In genomic region chr8:84687003-84687704, GRCm38 (mm10) we compare ENCODE assay signal across 8 mouse cellular contexts. TPM values are rescaled to one million over a fixed set of nuclear protein-coding genes. Genes with fewer than 3 reads are reported as not detected.
DNase-seq lines count a peak whose midpoint lies in the region; ATAC-seq and TF ChIP-seq lines count a peak whose summit lies in the region.

No protein-coding gene starts in this region.

- H3K4me2 ChIP-seq in CH12.LX (ENCODE audit: insufficient read depth, low read depth, poor library complexity, severe bottlenecking) = peak overlapping the region; percentile 80; the same call in 1 of the 2 replicates
- H3K4me2 ChIP-seq in embryonic facial prominence, embryonic 11.5 days (ENCODE audit: low read depth, low read length) = peak overlapping the region; percentile 79
- H3K4me2 ChIP-seq in intestine, embryonic 15.5 days (replicated peaks) = peak overlapping the region; percentile 81

- peak overlapping the region; percentile 92 for H3K4me3 ChIP-seq in erythroblast, embryonic 14.5 days (replicated peaks)
- H3K4me3 ChIP-seq in CH12.LX (replicated peaks in 1 of 3; ENCODE audit: low read depth in 2 of 3, low read length in 2 of 3, poor library complexity in 1 of 3) (peak overlapping the region; percentile 73 to 96 (median 94)), macrophage (ENCODE audit: inconsistent target) (peak overlapping the region; percentile 73)
- H3K4me3 ChIP-seq in embryonic facial prominence, embryonic 11.5 days (ENCODE audit: low read depth, low read length) = peak overlapping the region; percentile 100
- H3K4me3 ChIP-seq in intestine, embryonic 15.5 days (replicated peaks) = peak overlapping the region; percentile 100

- no peaks in the 10 kb centered on the region for H3K27me3 ChIP-seq in erythroblast, embryonic 14.5 days (ENCODE audit: control insufficient read depth)
- H3K27me3 ChIP-seq in CH12.LX (replicated peaks) = no peaks in the 10 kb centered on the region
- no peaks in the 10 kb centered on the region for H3K27me3 ChIP-seq in embryonic facial prominence, embryonic 11.5 days (ENCODE audit: control insufficient read depth, insufficient read depth, low read length)
- no peaks in the 10 kb centered on the region for H3K27me3 ChIP-seq in intestine, embryonic 15.5 days (replicated peaks)

- in situ Hi-C loops in CH12.LX (cut with MboI; ENCODE audit: low pct_ligation_motif_present, low pct_unique_long_range_greater_than_20kb, low sequenced_read_pairs) = no loop called here

- dilution Hi-C loops in CH12.LX (cut with MboI; ENCODE audit: extremely low pct_ligation_motif_present, extremely low pct_unique_long_range_greater_than_20kb, low sequenced_read_pairs) = no loop called here

- no peak for DNase-seq in CH12.LX (ENCODE audit: extremely low read depth)
- peak; percentile 72 for DNase-seq in embryonic facial prominence, embryonic 11.5 days (ENCODE audit: low spot score)
- DNase-seq in testis, postnatal 10 days (ENCODE audit: low spot score) = peak; percentile 78
- DNase-seq in spleen, postnatal 10 days (ENCODE audit: low spot score in 2 of 2) = no peak

- H3K4me1 ChIP-seq in erythroblast, embryonic 14.5 days (ENCODE audit: control insufficient read depth) = peaks cover 64% of the 10 kb centered on the region
- H3K4me1 ChIP-seq in CH12.LX (ENCODE audit: control insufficient read depth in 1 of 2, insufficient read depth in 2 of 2) = peaks cover 15 to 52% of the 10 kb centered on the region in 2 experiments
- peaks cover 3% of the 10 kb centered on the region for H3K4me1 ChIP-seq in embryonic facial prominence, embryonic 11.5 days (ENCODE audit: control insufficient read depth, insufficient read depth, low read length)
- H3K4me1 ChIP-seq in intestine, embryonic 15.5 days (replicated peaks) = peaks cover 31% of the 10 kb centered on the region

- H3K79me2 ChIP-seq in CH12.LX (replicated peaks; ENCODE audit: control insufficient read depth, extremely low read depth, insufficient read depth, poor library complexity, severe bottlenecking) (peaks cover 70% of the 10 kb centered on the region), macrophage (ENCODE audit: inconsistent target) (peaks cover 75% of the 10 kb centered on the region)

- TF ChIP-seq EP300 in CH12.LX (IDR thresholded peaks at IDR 0.05; ENCODE audit: low read length) = no peak

- no peaks in the 10 kb centered on the region for H3K9me3 ChIP-seq in erythroblast, embryonic 14.5 days (ENCODE audit: control insufficient read depth, low read length)
- no peaks in the 10 kb centered on the region for H3K9me3 ChIP-seq in CH12.LX (replicated peaks; ENCODE audit: low read length)
- no peaks in the 10 kb centered on the region for H3K9me3 ChIP-seq in embryonic facial prominence, embryonic 11.5 days (replicated peaks; ENCODE audit: control insufficient read depth, low read length)
- no peaks in the 10 kb centered on the region for H3K9me3 ChIP-seq in intestine, embryonic 15.5 days

- no peak for TF ChIP-seq RAD21 in CH12.LX (IDR thresholded peaks at IDR 0.05; ENCODE audit: low read depth, low read length)

- peak overlapping the region; percentile 98 for H3K9ac ChIP-seq in CH12.LX (ENCODE audit: insufficient read depth, low read depth)
- peak overlapping the region; percentile 100 for H3K9ac ChIP-seq in embryonic facial prominence, embryonic 11.5 days (replicated peaks; ENCODE audit: low read length)
- H3K9ac ChIP-seq in intestine, embryonic 15.5 days = peak overlapping the region; percentile 100

- peaks cover 42% of the 10 kb centered on the region for H3K36me3 ChIP-seq in erythroblast, embryonic 14.5 days (ENCODE audit: control insufficient read depth)
- H3K36me3 ChIP-seq in CH12.LX (replicated peaks in 1 of 2; ENCODE audit: control insufficient read depth in 1 of 2, insufficient read depth in 1 of 2, low read length in 1 of 2) = peaks cover 15 to 45% of the 10 kb centered on the region in 2 experiments
- no peaks in the 10 kb centered on the region for H3K36me3 ChIP-seq in embryonic facial prominence, embryonic 11.5 days (replicated peaks; ENCODE audit: control insufficient read depth, insufficient read depth, low read depth, low read length)
- H3K36me3 ChIP-seq in intestine, embryonic 15.5 days = peaks cover 3% of the 10 kb centered on the region; the same call in 1 of the 2 replicates
- peaks cover 3% of the 10 kb centered on the region; the same call in 1 of the 2 replicates for H3K36me3 ChIP-seq in macrophage (ENCODE audit: inconsistent target)

- no peak for TF ChIP-seq POLR2A in CH12.LX (IDR thresholded peaks at IDR 0.05; ENCODE audit: low read depth, low read length)

- no peak for ATAC-seq in erythroblast, adult 5-6 weeks (replicated peaks; ENCODE audit: low FRiP score, poor library complexity, severe bottlenecking)
- no peak; the same call in 1 of the 2 replicates for ATAC-seq in embryonic facial prominence, embryonic 11.5 days (replicated peaks; ENCODE audit: insufficient number of reproducible peaks, low FRiP score, low TSS enrichment, low read depth)
- peak; percentile 46 for ATAC-seq in intestine, embryonic 15.5 days

- H3K27ac ChIP-seq in CH12.LX (ENCODE audit: insufficient read depth, low read depth) = peak overlapping the region; percentile 60; the same call in 1 of the 2 replicates
- H3K27ac ChIP-seq in embryonic facial prominence, embryonic 11.5 days (replicated peaks; ENCODE audit: low read depth, low read length) = peak overlapping the region; percentile 98
- H3K27ac ChIP-seq in intestine, embryonic 15.5 days = peak overlapping the region; percentile 92
- H3K27ac ChIP-seq in macrophage = peak overlapping the region; percentile 76

- 0 out of 4 replicates have a peak, but pooled peaks of 1 of the 2 experiments have one; percentile 3 for TF ChIP-seq CTCF in CH12.LX (conservative IDR thresholded peaks at IDR 0.05 in 1 of 2, IDR thresholded peaks at IDR 0.05 in 1 of 2; ENCODE audit: low read depth in 2 of 2, low read length in 2 of 2)

- WGBS in embryonic facial prominence, embryonic 11.5 days = under 1% methylated on average over 56 of the region's 62 CpGs
- WGBS in intestine, embryonic 15.5 days = under 1% methylated on average over 62 of the region's 62 CpGs
- WGBS in macrophage (ENCODE audit: missing documents) = under 1% methylated on average over 45 of the region's 62 CpGs

RNA-seq across cellular contexts. Expression of gene Nacc1, which starts 0.5 kb away (rescaled TPM):
- polyA plus RNA-seq in erythroblast, embryonic 14.5 days (2012) = 7.0 and 8.5 TPM in 2 replicates
- 12.7 and 19.9 TPM in 2 replicates for total RNA-seq in erythroblast, adult 5-6 weeks (2015; ENCODE audit: low replicate concordance)
- 8.2 and 13.1 TPM in 2 replicates for total RNA-seq in erythroblast, adult 5-6 weeks (2017; ENCODE audit: low replicate concordance)
- total RNA-seq in CH12.LX (2012; rRNA removed) (45.1 and 49.0 TPM in 2 replicates), CH12.LX (2014; rRNA removed) (21.9 and 23.3 TPM in 2 replicates)
- polyA plus RNA-seq in CH12.LX (2012; ENCODE audit: insufficient read length, low read depth) (73.0 and 84.1 TPM in 2 replicates), macrophage (2018) (42.2 to 61.4 TPM (median 49.6 TPM) in 3 replicates)
- polyA plus RNA-seq in embryonic facial prominence, embryonic 11.5 days (2014; fragmentation: Nextera tagmentation; extraction: Ambion mirVana) = 21.0 and 21.1 TPM in 2 replicates
- 14.8 and 17.0 TPM in 2 replicates for polyA plus RNA-seq in intestine, embryonic 15.5 days (2015; fragmentation: Nextera tagmentation; extraction: Ambion mirVana)
- total RNA-seq in macrophage (2018; cell fraction: chromatin; rRNA removed) = 10 to 100 TPM; 29.2 to 67.2 (median 42.0) TPM
- total RNA-seq in macrophage (2018; cell fraction: cytosol; rRNA removed) = 10 to 100 TPM; 49.3 to 73.4 (median 60.7) TPM
- 10 to 100 TPM; 42.8 to 95.1 (median 62.2) TPM for total RNA-seq in macrophage (2018; cell fraction: nucleus; rRNA removed)

RNA-seq across cellular contexts. Expression of gene Trmt1, which starts 1.0 kb away (rescaled TPM):
- 8.9 and 9.0 TPM in 2 replicates for polyA plus RNA-seq in erythroblast, embryonic 14.5 days (2012)
- total RNA-seq in erythroblast, adult 5-6 weeks (2015; ENCODE audit: low replicate concordance) = 9.8 and 16.9 TPM in 2 replicates
- 18.3 and 21.5 TPM in 2 replicates for total RNA-seq in erythroblast, adult 5-6 weeks (2017; ENCODE audit: low replicate concordance)
- total RNA-seq in CH12.LX (2012; rRNA removed) = 157 and 160 TPM in 2 replicates
- 77.0 and 94.5 TPM in 2 replicates for total RNA-seq in CH12.LX (2014; rRNA removed)
- polyA plus RNA-seq in CH12.LX (2012; ENCODE audit: insufficient read length, low read depth) = 140 and 157 TPM in 2 replicates
- polyA plus RNA-seq in embryonic facial prominence, embryonic 11.5 days (2014; fragmentation: Nextera tagmentation; extraction: Ambion mirVana) = 61.5 and 64.7 TPM in 2 replicates
- 59.9 and 68.3 TPM in 2 replicates for polyA plus RNA-seq in intestine, embryonic 15.5 days (2015; fragmentation: Nextera tagmentation; extraction: Ambion mirVana)
- 100 to 1,000 TPM; 145 to 258 (median 188) TPM for total RNA-seq in macrophage (2018; cell fraction: chromatin; rRNA removed)
- 10 to 100 TPM; 23.1 to 41.2 (median 31.8) TPM for total RNA-seq in macrophage (2018; cell fraction: cytosol; rRNA removed)
- total RNA-seq in macrophage (2018; cell fraction: nucleus; rRNA removed) = 100 to 1,000 TPM in 18 of 26 experiments, 10 to 100 TPM in 8; 58.4 to 242 (median 112) TPM
- 24.6 to 51.1 TPM (median 43.5 TPM) in 3 replicates for polyA plus RNA-seq in macrophage (2018)

RNA-seq across cellular contexts. Expression of gene Lyl1, which starts 14.1 kb away (rescaled TPM):
- 61.4 and 62.8 TPM in 2 replicates for polyA plus RNA-seq in erythroblast, embryonic 14.5 days (2012)
- 37.4 and 40.3 TPM in 2 replicates for total RNA-seq in erythroblast, adult 5-6 weeks (2015; ENCODE audit: low replicate concordance)
- 43.1 and 44.2 TPM in 2 replicates for total RNA-seq in erythroblast, adult 5-6 weeks (2017; ENCODE audit: low replicate concordance)
- total RNA-seq in CH12.LX (2012; rRNA removed) = 38.5 and 45.5 TPM in 2 replicates
- total RNA-seq in CH12.LX (2014; rRNA removed) = 20.3 and 20.6 TPM in 2 replicates
- polyA plus RNA-seq in CH12.LX (2012; ENCODE audit: insufficient read length, low read depth) = 53.2 and 54.5 TPM in 2 replicates
- polyA plus RNA-seq in embryonic facial prominence, embryonic 11.5 days (2014; fragmentation: Nextera tagmentation; extraction: Ambion mirVana) = 4.6 and 5.3 TPM in 2 replicates
- 5.1 and 5.5 TPM in 2 replicates for polyA plus RNA-seq in intestine, embryonic 15.5 days (2015; fragmentation: Nextera tagmentation; extraction: Ambion mirVana)
- total RNA-seq in macrophage (2018; cell fraction: chromatin; rRNA removed) = 100 to 1,000 TPM in 11 of 26 experiments, 10 to 100 TPM in 13, 1 to 10 TPM in 2; 2.3 to 178 (median 69.7) TPM
- 10 to 100 TPM in 25 of 26 experiments, 1 to 10 TPM in 1; 6.6 to 88.0 (median 59.5) TPM for total RNA-seq in macrophage (2018; cell fraction: cytosol; rRNA removed)
- 100 to 1,000 TPM in 11 of 26 experiments, 10 to 100 TPM in 14, 1 to 10 TPM in 1; 8.1 to 193 (median 91.8) TPM for total RNA-seq in macrophage (2018; cell fraction: nucleus; rRNA removed)
- polyA plus RNA-seq in macrophage (2018) = 38.2 to 65.7 TPM (median 48.7 TPM) in 3 replicates

RNA-seq across cellular contexts. Expression of gene Ier2, which starts 24.5 kb away (rescaled TPM):
- polyA plus RNA-seq in erythroblast, embryonic 14.5 days (2012) = 17.2 and 18.5 TPM in 2 replicates
- 17.8 and 22.9 TPM in 2 replicates for total RNA-seq in erythroblast, adult 5-6 weeks (2015; ENCODE audit: low replicate concordance)
- total RNA-seq in erythroblast, adult 5-6 weeks (2017; ENCODE audit: low replicate concordance) = 9.2 and 14.8 TPM in 2 replicates
- 22.7 and 30.3 TPM in 2 replicates for total RNA-seq in CH12.LX (2012; rRNA removed)
- total RNA-seq in CH12.LX (2014; rRNA removed) = 30.9 and 35.4 TPM in 2 replicates
- 25.7 and 26.3 TPM in 2 replicates for polyA plus RNA-seq in CH12.LX (2012; ENCODE audit: insufficient read length, low read depth)
- 86.9 and 89.6 TPM in 2 replicates for polyA plus RNA-seq in embryonic facial prominence, embryonic 11.5 days (2014; fragmentation: Nextera tagmentation; extraction: Ambion mirVana)
- 84.2 and 85.5 TPM in 2 replicates for polyA plus RNA-seq in intestine, embryonic 15.5 days (2015; fragmentation: Nextera tagmentation; extraction: Ambion mirVana)
- 100 to 1,000 TPM in 11 of 26 experiments, 10 to 100 TPM in 14, 1 to 10 TPM in 1; 8.1 to 794 (median 83.2) TPM for total RNA-seq in macrophage (2018; cell fraction: chromatin; rRNA removed)
- 1,000 to 10,000 TPM in 1 of 26 experiments, 100 to 1,000 TPM in 16, 10 to 100 TPM in 9; 12.7 to 1,041 (median 226) TPM for total RNA-seq in macrophage (2018; cell fraction: cytosol; rRNA removed)
- 1,000 to 10,000 TPM in 1 of 26 experiments, 100 to 1,000 TPM in 15, 10 to 100 TPM in 10; 18.1 to 1,358 (median 213) TPM for total RNA-seq in macrophage (2018; cell fraction: nucleus; rRNA removed)
- polyA plus RNA-seq in macrophage (2018) = 13.1 to 24.0 TPM (median 23.6 TPM) in 3 replicates

RNA-seq across cellular contexts. Expression of gene G430095P16Rik, which starts 35.7 kb away (rescaled TPM):
- 11.0 and 11.9 TPM in 2 replicates for polyA plus RNA-seq in erythroblast, embryonic 14.5 days (2012)
- total RNA-seq in erythroblast, adult 5-6 weeks (2015; ENCODE audit: low replicate concordance) = 7.9 and 18.1 TPM in 2 replicates
- 3.6 and 12.9 TPM in 2 replicates for total RNA-seq in erythroblast, adult 5-6 weeks (2017; ENCODE audit: low replicate concordance)
- total RNA-seq in CH12.LX (2012; rRNA removed) (0.17 TPM in 1 of 2 replicates, not detected in the other), CH12.LX (2014; rRNA removed) (0.39 TPM in 1 of 2 replicates, not detected in the other)
- polyA plus RNA-seq in CH12.LX (2012; ENCODE audit: insufficient read length, low read depth) (not detected in 2 replicates), macrophage (2018) (not detected in 3 replicates)
- 3.6 and 5.7 TPM in 2 replicates for polyA plus RNA-seq in embryonic facial prominence, embryonic 11.5 days (2014; fragmentation: Nextera tagmentation; extraction: Ambion mirVana)
- 3.1 and 3.7 TPM in 2 replicates for polyA plus RNA-seq in intestine, embryonic 15.5 days (2015; fragmentation: Nextera tagmentation; extraction: Ambion mirVana)
- total RNA-seq in macrophage (2018; cell fraction: chromatin; rRNA removed) = not detected
- total RNA-seq in macrophage (2018; cell fraction: cytosol; rRNA removed) = under 1 TPM in 5 of 26 experiments, not detected in 21; 0.18 to 0.66 (median 0.31) TPM
- total RNA-seq in macrophage (2018; cell fraction: nucleus; rRNA removed) = not detected

Comparison
In these comparisons a context has a peak if more than half of its experiments do, and no peak if none do; other contexts are left out.
1. DNase-seq: peak in embryonic facial prominence, embryonic 11.5 days (single experiment) and testis, postnatal 10 days (single experiment); none in CH12.LX (single experiment) and spleen, postnatal 10 days (0 of 2).
2. Peak in every context shown above with its lines, with median percentiles within 50 percentile points of each other: H3K4me3 ChIP-seq, H3K27ac ChIP-seq, H3K4me2 ChIP-seq and H3K9ac ChIP-seq.